Mouse (Mus musculus) forebrain, embryonic 14.5 days (tissue): Measurements from ENCODE around the gene Kcnab2. TPM values are rescaled to one million over a fixed set of nuclear protein-coding genes. Genes with fewer than 3 reads are reported as not detected.

ENCODE experiments used
- ATAC-seq: fragments of 200-750 bp; cut with Nextera tagmentation; 2 replicates; pipeline ENCODE4 v1.8.0; 2017; ENCODE audit warnings: mild to moderate bottlenecking, moderate library complexity
- DNase-seq: peaks from one replicate; pipeline ENCODE4 v3.0.0-alpha.2; 2015; ENCODE audit warnings: low spot score
- H3K27ac ChIP-seq: fragments of 300-500 bp; sonication (generic); 2 replicates; pipeline ENCODE4 v1.5.1; 2014; ENCODE audit warnings: low read depth, mild to moderate bottlenecking, control low read depth, low read length, moderate library complexity
- H3K27me3 ChIP-seq: fragments of 300-500 bp; sonication (generic); replicated peaks from 2 replicates; pipeline ENCODE4 v1.6.1; 2014; ENCODE audit warnings: low read length, control low read depth, mixed read lengths; ENCODE audit not compliant: control insufficient read depth, insufficient read depth
- H3K36me3 ChIP-seq: fragments of 300-500 bp; sonication (generic); 2 replicates; pipeline ENCODE4 v1.6.1; 2014; ENCODE audit warnings: low read length, control low read depth; ENCODE audit not compliant: control insufficient read depth, insufficient read depth
- H3K4me1 ChIP-seq: fragments of 300-500 bp; sonication (generic); 2 replicates; pipeline ENCODE4 v1.6.1; 2014; ENCODE audit warnings: antibody characterized with exemption, low read length, control low read depth; ENCODE audit not compliant: control insufficient read depth, insufficient read depth
- H3K4me2 ChIP-seq: fragments of 300-500 bp; sonication (generic); 2 replicates; pipeline ENCODE4 v1.6.1; 2014; ENCODE audit warnings: mild to moderate bottlenecking, control low read depth, low read length
- H3K4me3 ChIP-seq: fragments of 300-500 bp; sonication (generic); 2 replicates; pipeline ENCODE4 v1.5.1; 2014; ENCODE audit warnings: low read depth, low read length, control low read depth
- H3K9ac ChIP-seq: fragments of 300-500 bp; sonication (generic); 2 replicates; pipeline ENCODE4 v1.6.1; 2014; ENCODE audit warnings: mild to moderate bottlenecking, low read length, control low read depth, moderate library complexity
- H3K9me3 ChIP-seq: fragments of 300-500 bp; sonication (generic); replicated peaks from 2 replicates; pipeline ENCODE4 v1.6.1; 2016; ENCODE audit warnings: low read length, control low read depth, mixed read lengths; ENCODE audit not compliant: control insufficient read depth
- WGBS: fragments of 180-500 bp; shearing (Covaris S2); extraction: QIAGEN DNeasy Blood & Tissue Kit; methylation state at CpG from one replicate; pipeline ENCODE4 v1.1.7; 2014; 5-methylcytosine and 5-hydroxymethylcytosine counted together
- polyA plus RNA-seq: library from polyadenylated mRNA; unstranded; fragments of >200 nt; fragmentation: Nextera tagmentation; extraction: Ambion mirVana; gene quantifications from 2 replicates; pipeline ENCODE4 v1.2.1, GENCODE M21; 2014

Kcnab2 gene
- polyA plus RNA-seq, 1 experiment from 2014 or later, result 11.2 TPM

DNA sequence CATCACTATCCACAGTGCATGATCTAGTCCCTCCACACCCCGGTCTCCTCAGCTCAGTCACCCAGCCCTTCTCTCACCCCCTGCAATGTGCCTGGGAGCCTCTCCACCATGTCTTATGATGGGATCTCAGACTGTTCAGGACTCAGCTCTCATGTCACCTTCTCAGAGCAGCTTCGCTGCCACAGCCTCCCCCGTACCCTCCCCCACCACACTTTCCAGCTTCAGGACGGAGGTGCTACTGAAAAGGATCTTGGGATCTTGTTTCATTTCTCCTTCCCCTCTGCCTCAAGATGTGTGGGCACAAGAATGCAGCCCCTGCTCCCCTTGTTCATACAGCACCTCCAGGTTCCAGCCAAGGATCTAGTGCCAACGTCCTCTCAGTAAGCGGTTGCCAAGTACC, 54.1 kb downstream of the Kcnab2 start:
- WGBS, result 93% methylated on average over 6 of the region's 6 CpGs
- no peak overlapping the region for H3K4me2 ChIP-seq
- H3K4me1 ChIP-seq, result no peaks in the 10 kb centered on the region
- DNase-seq (no peak), ATAC-seq (no peak)
- H3K27me3 ChIP-seq, result no peaks in the 10 kb centered on the region
- H3K36me3 ChIP-seq, result no peaks in the 10 kb centered on the region
- H3K9me3 ChIP-seq, result 0 out of 2 replicates have a peak, but pooled peaks cover 2% of the 10 kb centered on the region
- no peak overlapping the region for H3K27ac ChIP-seq
- no peak overlapping the region for H3K4me3 ChIP-seq
- no peak overlapping the region for H3K9ac ChIP-seq

DNA sequence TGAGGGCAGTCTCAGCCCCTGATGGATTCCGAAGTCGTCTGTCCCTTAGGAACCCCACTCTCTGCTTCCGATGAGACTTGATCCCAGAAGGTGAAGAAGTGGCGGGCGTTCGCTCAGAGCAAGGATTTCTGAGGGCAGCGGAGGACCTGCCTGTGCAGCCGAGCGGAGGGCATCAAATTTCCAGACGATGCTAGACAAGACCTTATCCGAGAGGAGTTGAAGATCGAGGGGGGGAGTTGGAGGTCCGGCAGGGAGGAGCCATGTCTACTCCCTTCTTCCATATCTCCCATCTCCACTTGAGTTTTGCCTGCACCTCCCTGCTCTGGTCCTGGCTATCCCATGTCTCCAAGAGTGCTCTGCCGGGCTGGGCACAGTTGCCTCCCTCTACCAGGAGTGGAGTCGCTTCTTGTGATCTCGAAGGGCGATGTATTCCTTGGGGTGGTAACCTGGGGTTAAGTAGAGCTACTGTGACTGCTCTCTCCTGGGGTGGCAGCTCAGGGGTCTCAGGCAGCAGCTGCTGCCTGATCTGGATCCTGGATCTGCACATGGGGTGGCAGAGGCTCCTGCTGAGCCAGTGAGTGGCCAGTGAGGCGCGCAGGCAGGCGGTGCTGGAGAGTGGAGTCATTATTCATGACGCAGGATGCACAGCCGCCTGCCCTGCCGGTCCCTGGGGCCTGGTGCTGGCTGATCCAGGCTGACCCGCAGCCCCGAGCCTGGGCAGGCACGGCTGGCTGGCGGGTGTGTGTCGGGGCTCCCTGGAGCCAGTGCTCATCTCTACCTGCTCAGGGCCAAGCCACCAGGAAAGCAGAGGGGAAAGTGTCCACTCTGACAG, 59.2 kb downstream of the Kcnab2 start:
- H3K27me3 ChIP-seq, result no peaks in the 10 kb centered on the region
- WGBS, result 45% methylated on average over 28 of the region's 28 CpGs

DNA sequence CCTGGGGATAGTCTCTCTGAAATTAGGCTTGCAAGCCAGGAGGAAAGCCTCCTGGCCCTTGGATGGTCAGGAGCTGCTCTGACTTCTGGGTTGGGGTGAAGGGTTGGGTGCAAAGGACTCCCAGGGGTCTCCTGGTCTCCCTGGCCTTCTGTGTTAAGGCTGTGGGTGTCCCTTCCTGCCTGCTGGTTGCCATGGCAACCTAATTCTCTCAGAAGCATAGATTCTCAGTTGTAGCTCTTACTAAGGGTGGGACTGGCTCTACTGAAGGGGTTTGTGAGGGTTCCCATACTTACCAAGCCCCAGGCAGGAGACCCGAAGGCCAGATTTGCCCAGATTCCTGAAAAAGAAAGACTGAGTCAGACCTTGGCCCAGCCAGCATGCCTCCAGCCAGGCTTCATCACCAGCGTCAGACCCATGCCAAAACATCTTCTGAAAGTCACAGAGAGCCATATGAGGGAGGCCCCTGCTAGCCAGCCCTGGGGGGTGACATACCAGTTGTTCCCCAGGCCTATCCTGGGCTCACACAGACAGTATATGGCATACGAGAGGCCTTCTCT, 65.1 kb downstream of the Kcnab2 start:
- Histone ChIP-seq H3K36me3 (no peaks in the 10 kb centered on the region), H3K27ac (no peak overlapping the region), H3K27me3 (no peaks in the 10 kb centered on the region), H3K4me1 (no peaks in the 10 kb centered on the region), H3K4me2 (no peak overlapping the region), H3K4me3 (no peak overlapping the region), H3K9me3 (no peaks in the 10 kb centered on the region), H3K9ac (no peak overlapping the region)
- 76% methylated on average over 3 of the region's 3 CpGs for WGBS
- no peak for ATAC-seq
- peak; percentile 47 for DNase-seq

More for the DNA sequence above, 59.2 kb downstream of the Kcnab2 start:
- no peaks in the 10 kb centered on the region for H3K36me3 ChIP-seq
- no peak overlapping the region for H3K4me3 ChIP-seq
- no peaks in the 10 kb centered on the region for H3K9me3 ChIP-seq
- DNase-seq, result no peak
- ATAC-seq, result no peak
- no peak overlapping the region for H3K4me2 ChIP-seq
- no peak overlapping the region for H3K27ac ChIP-seq
- no peak overlapping the region for H3K9ac ChIP-seq
- no peaks in the 10 kb centered on the region for H3K4me1 ChIP-seq

GRCm38 (mm10) chr4:152410961-152411360, 66.7 kb downstream of the Kcnab2 start:
- no peaks in the 10 kb centered on the region for H3K9me3 ChIP-seq
- no peaks in the 10 kb centered on the region for H3K36me3 ChIP-seq
- H3K4me3 ChIP-seq, result no peak overlapping the region
- H3K9ac ChIP-seq, result no peak overlapping the region
- ATAC-seq (no peak), DNase-seq (no peak)
- H3K27ac ChIP-seq, result no peak overlapping the region
- no peaks in the 10 kb centered on the region for H3K27me3 ChIP-seq
- H3K4me1 ChIP-seq, result peaks cover 5% of the 10 kb centered on the region
- no peak overlapping the region for H3K4me2 ChIP-seq
- WGBS, result 87% methylated on average over 13 of the region's 13 CpGs

DNA sequence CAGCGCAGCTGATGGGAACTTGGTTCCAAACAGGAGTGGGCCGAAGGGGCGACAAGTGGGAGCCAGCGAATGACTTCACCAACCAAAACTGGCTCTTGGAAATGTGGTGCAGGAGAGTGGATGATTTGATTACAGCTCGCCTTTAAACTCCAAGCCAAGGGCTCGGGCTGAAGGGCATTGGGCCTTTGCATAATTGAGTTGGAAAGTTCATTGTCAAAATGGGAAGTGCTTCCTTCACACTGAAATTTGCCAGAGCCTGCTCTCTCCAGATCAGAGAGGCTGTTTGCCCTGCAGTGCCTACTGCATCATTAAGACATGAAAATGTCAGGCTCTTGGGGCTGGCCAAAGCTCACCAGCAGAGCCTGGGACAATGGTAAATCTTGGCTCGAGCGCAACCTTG, 71.1 kb downstream of the Kcnab2 start:
- peaks cover 23% of the 10 kb centered on the region for H3K4me1 ChIP-seq
- H3K9me3 ChIP-seq, result no peaks in the 10 kb centered on the region
- no peaks in the 10 kb centered on the region for H3K27me3 ChIP-seq
- no peak overlapping the region for H3K4me2 ChIP-seq
- no peak; the same call in 1 of the 2 replicates for ATAC-seq
- 54% methylated on average over 8 of the region's 8 CpGs for WGBS
- H3K27ac ChIP-seq, result peak overlapping the region; percentile 88; the same call in 1 of the 2 replicates
- no peaks in the 10 kb centered on the region for H3K36me3 ChIP-seq
- no peak overlapping the region for H3K9ac ChIP-seq
- DNase-seq, result peak; percentile 56
- no peak overlapping the region for H3K4me3 ChIP-seq

GRCm38 (mm10) chr4:152405671-152406201, 71.9 kb downstream of the Kcnab2 start:
- WGBS, result 50% methylated on average over 7 of the region's 7 CpGs
- peaks cover 23% of the 10 kb centered on the region for H3K4me1 ChIP-seq
- H3K36me3 ChIP-seq, result no peaks in the 10 kb centered on the region
- no peaks in the 10 kb centered on the region for H3K27me3 ChIP-seq
- ATAC-seq (0 out of 2 replicates have a peak, but pooled peaks have one; percentile 36), DNase-seq (no peak)
- H3K4me3 ChIP-seq, result no peak overlapping the region
- H3K4me2 ChIP-seq, result no peak overlapping the region
- H3K9me3 ChIP-seq, result no peaks in the 10 kb centered on the region
- H3K9ac ChIP-seq, result peak overlapping the region; percentile 38; the same call in 1 of the 2 replicates
- H3K27ac ChIP-seq, result peak overlapping the region; percentile 88

GRCm38 (mm10) chr4:152405143-152405542, 72.5 kb downstream of the Kcnab2 start:
- Histone ChIP-seq H3K27me3 (no peaks in the 10 kb centered on the region), H3K9me3 (no peaks in the 10 kb centered on the region), H3K4me2 (no peak overlapping the region), H3K4me3 (no peak overlapping the region), H3K9ac (peak overlapping the region; percentile 37; the same call in 1 of the 2 replicates), H3K4me1 (peaks cover 23% of the 10 kb centered on the region), H3K27ac (peak overlapping the region; percentile 88), H3K36me3 (no peaks in the 10 kb centered on the region)
- ATAC-seq, result peak; percentile 32; the same call in 1 of the 2 replicates
- DNase-seq, result peak; percentile 79
- 13% methylated on average over 6 of the region's 6 CpGs for WGBS

DNA sequence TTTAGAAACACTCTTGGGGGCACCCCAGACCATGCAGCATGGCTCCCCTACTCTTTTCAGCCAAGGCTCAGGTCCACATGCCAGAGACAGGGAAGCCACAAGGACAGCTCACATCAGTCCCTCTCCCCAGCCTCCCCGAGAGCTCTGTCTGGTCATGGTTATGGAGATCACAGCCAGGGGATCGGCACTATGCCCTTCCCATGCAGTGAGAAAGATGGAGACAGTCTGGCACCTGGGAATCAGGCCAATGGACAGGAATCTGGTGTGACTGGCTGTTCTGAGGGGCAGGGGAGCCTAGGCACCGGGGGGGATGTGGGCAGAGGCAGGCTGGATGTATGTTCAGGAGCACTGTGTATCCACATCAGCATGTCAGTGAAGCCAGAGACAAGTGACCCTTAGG, 78.7 kb downstream of the Kcnab2 start:
- Histone ChIP-seq H3K9ac (no peak overlapping the region), H3K4me3 (no peak overlapping the region), H3K4me1 (no peaks in the 10 kb centered on the region), H3K4me2 (no peak overlapping the region), H3K27ac (no peak overlapping the region), H3K36me3 (no peaks in the 10 kb centered on the region), H3K9me3 (no peaks in the 10 kb centered on the region), H3K27me3 (no peaks in the 10 kb centered on the region)
- no peak for DNase-seq
- no peak for ATAC-seq
- 82% methylated on average over 3 of the region's 3 CpGs for WGBS

GRCm38 (mm10) chr4:152392627-152393026, 85.0 kb downstream of the Kcnab2 start:
- H3K36me3 ChIP-seq, result no peaks in the 10 kb centered on the region
- H3K27ac ChIP-seq, result no peak overlapping the region
- no peaks in the 10 kb centered on the region for H3K4me1 ChIP-seq
- 86% methylated on average over 17 of the region's 17 CpGs for WGBS
- no peak overlapping the region for H3K9ac ChIP-seq
- no peak overlapping the region for H3K4me2 ChIP-seq
- ATAC-seq, result no peak
- no peak for DNase-seq
- no peak overlapping the region for H3K4me3 ChIP-seq
- no peaks in the 10 kb centered on the region for H3K9me3 ChIP-seq
- H3K27me3 ChIP-seq, result no peaks in the 10 kb centered on the region
